Mouse (Mus musculus) C2C12 (cell line): ENCODE data around the gene Tnfrsf1a.

Source experiments
- CTCF ChIP-seq: IDR thresholded peaks from one replicate; pipeline ENCODE4 v1.5.1; 2011; ENCODE audit not compliant: control insufficient read depth, insufficient read depth, insufficient read length
- MAX ChIP-seq: IDR thresholded peaks from one replicate; pipeline ENCODE4 v1.6.1; 2011; ENCODE audit warnings: mild to moderate bottlenecking, control low read depth
- MYOG ChIP-seq: IDR thresholded peaks from one replicate; pipeline ENCODE4 v1.6.1; 2011; ENCODE audit not compliant: control insufficient read depth, insufficient read length; ENCODE audit errors: extremely low read depth

- TF ChIP-seq CTCF (no peak), MAX (no peak), MYOG (no peak)
Measured at GRCm38 (mm10) chr6:125307091-125307490, 42.1 kb upstream of the Tnfrsf1a start.
